Mouse (Mus musculus): Measurements from ENCODE around the gene Slc16a1. TPM values are rescaled to one million over a fixed set of nuclear protein-coding genes. Genes with fewer than 3 reads are reported as not detected.
"Not testable (repeated sequence)": the region's sequence is repeated elsewhere in the genome, so short reads cannot be mapped to it uniquely, and the experiment has no call there.

The Slc16a1 gene
- polyA plus RNA-seq, 1 experiment from 2014 or later: 70.8 TPM

DNA sequence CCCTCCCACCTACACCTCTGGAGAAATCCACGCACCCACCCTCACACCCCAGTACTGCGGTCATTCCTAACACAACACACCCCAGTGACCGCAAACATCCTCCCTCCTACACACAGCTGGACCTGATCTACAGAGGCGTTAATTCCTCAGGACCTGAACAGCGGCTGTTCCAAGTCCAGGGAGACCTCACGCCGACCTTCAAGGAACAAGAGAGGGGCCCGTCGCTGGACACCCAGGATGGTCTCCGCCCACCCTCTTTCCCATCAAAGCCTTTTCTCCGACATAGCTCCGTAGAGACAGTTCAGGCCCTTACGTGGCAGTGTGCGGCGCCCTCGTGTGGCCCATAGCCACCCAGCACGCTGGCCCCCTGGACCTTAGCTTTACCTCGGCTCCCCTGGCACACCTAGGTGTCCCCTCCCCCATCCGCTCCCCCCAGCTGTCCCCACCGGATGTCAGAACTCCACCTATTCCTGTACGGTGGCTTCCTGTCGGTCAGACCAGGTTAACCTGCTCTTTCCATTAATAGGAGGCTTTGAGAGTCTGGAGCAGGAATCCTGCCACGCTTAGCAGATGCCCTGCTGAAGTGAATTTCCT is 36.9 kb downstream of the Slc16a1 start:
- H3K4me1 ChIP-seq (replicated peaks): peaks cover 35% of the 10 kb centered on the region
- peak; percentile 83 for ATAC-seq (replicated peaks; ENCODE audit: insufficient number of reproducible peaks, insufficient read depth, low FRiP score, low read depth)
- no peaks in the 10 kb centered on the region for H3K9me3 ChIP-seq (replicated peaks)
- H3K4me3 ChIP-seq: peak overlapping the region; percentile 54
- 5% methylated on average over 23 of the region's 23 CpGs for WGBS
- no peaks in the 10 kb centered on the region for H3K27me3 ChIP-seq
- H3K36me3 ChIP-seq: no peaks in the 10 kb centered on the region
- H3K27ac ChIP-seq: 0 out of 2 replicates have a peak overlapping the region, but pooled peaks have one; percentile 54
- peak overlapping the region; percentile 92 for H3K4me2 ChIP-seq
- peak overlapping the region; percentile 56 for H3K9ac ChIP-seq

DNA sequence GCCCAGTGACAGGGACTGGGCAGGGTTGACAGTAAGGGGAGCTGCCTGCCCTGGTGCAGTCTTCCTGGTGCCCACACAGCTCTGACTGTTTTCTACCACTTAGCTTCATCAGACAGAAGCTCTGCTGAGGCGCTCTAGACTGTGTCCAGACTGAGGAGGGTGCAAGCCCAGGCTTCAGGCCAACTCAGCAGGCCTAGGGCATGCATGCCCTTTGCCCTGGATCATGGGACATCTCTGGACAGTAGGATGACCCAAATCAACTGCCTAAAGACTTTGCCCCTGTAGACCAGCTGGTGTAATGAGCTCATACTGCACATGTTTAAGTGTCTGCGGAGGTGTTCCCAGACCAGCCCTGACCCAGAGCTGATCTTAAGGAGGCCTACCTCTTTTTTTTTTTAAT is 39.3 kb downstream of the Slc16a1 start:
- no peak for ATAC-seq (replicated peaks; ENCODE audit: insufficient number of reproducible peaks, insufficient read depth, low FRiP score, low read depth)
- WGBS: 94% methylated on average over 2 of the region's 2 CpGs
- Histone ChIP-seq H3K4me1 (replicated peaks) (peaks cover 22% of the 10 kb centered on the region), H3K27me3 (no peaks in the 10 kb centered on the region), H3K36me3 (no peaks in the 10 kb centered on the region), H3K27ac (no peak overlapping the region), H3K9me3 (replicated peaks) (no peaks in the 10 kb centered on the region), H3K4me2 (no peak overlapping the region), H3K9ac (no peak overlapping the region), H3K4me3 (no peak overlapping the region)

- Histone ChIP-seq H3K9me3 (replicated peaks) (no peaks in the 10 kb centered on the region), H3K4me1 (replicated peaks) (peaks cover 19% of the 10 kb centered on the region), H3K4me2 (no peak overlapping the region), H3K4me3 (no peak overlapping the region), H3K36me3 (no peaks in the 10 kb centered on the region), H3K27me3 (no peaks in the 10 kb centered on the region), H3K9ac (no peak overlapping the region), H3K27ac (no peak overlapping the region)
- ATAC-seq (replicated peaks; ENCODE audit: insufficient number of reproducible peaks, insufficient read depth, low FRiP score, low read depth): no peak
- 84% methylated on average over 8 of the region's 8 CpGs for WGBS
Measured at GRCm38 (mm10) chr3:104678826-104679225, 40.4 kb downstream of the Slc16a1 start.

DNA sequence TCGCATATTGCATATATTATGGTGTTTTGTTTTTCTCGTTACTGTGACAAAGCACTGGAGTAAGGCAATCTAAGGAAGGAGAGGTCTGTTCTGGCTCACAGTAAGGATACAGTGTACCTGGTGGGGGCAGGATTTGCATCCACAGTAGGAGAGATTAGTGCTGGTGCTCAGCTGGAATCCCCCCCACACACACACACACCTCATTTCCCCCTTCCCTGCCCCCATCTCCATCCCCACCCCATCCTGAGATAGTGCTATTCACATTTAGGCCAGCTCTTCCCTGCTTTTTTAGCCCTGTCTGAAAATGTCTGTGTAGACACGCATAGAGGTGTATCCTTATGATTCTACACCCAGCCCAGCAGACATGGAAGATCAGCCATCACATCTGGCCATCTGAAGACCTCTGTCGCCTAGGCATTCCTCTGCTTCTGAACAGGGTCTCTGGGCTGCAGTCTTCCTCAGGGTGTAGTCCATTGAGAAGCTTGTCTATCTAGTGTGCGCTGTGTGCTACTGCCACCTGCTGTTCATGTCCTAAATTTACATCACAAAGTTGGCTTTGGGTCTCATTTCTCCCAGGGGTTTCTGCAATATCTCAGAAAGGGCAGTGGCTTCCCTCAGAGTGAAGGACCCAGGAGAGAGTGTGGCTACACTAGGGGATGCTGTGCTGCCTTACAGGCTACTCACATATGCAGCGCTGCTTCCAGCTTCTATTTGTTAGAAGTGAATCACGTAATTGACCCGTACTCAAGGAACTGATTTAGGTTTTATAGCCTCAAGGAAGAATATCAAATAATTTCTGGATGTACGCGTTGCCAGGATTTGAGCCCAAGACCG is 44.4 kb downstream of the Slc16a1 start:
- H3K27me3 ChIP-seq: no peaks in the 10 kb centered on the region
- H3K4me2 ChIP-seq: no peak overlapping the region
- no peaks in the 10 kb centered on the region for H3K9me3 ChIP-seq (replicated peaks)
- no peaks in the 10 kb centered on the region for H3K4me1 ChIP-seq (replicated peaks)
- H3K9ac ChIP-seq: no peak overlapping the region
- WGBS: 59% methylated on average over 11 of the region's 11 CpGs
- H3K36me3 ChIP-seq: no peaks in the 10 kb centered on the region
- 0 out of 2 replicates have a peak, but pooled peaks have one; percentile 31 for ATAC-seq (replicated peaks; ENCODE audit: insufficient number of reproducible peaks, insufficient read depth, low FRiP score, low read depth)
- no peak overlapping the region for H3K27ac ChIP-seq
- H3K4me3 ChIP-seq: no peak overlapping the region

- no peaks in the 10 kb centered on the region for H3K9me3 ChIP-seq (replicated peaks)
- no peaks in the 10 kb centered on the region for H3K36me3 ChIP-seq
- no peak overlapping the region for H3K27ac ChIP-seq
- WGBS: 6% methylated on average over 23 of the region's 23 CpGs
- H3K4me1 ChIP-seq (replicated peaks): 0 out of 2 replicates have a peak, but pooled peaks cover 2% of the 10 kb centered on the region
- H3K27me3 ChIP-seq: no peaks in the 10 kb centered on the region
- ATAC-seq (replicated peaks; ENCODE audit: insufficient number of reproducible peaks, insufficient read depth, low FRiP score, low read depth): peak; percentile 81
- no peak overlapping the region for H3K4me2 ChIP-seq
- H3K4me3 ChIP-seq: no peak overlapping the region
- H3K9ac ChIP-seq: no peak overlapping the region
Measured at GRCm38 (mm10) chr3:104700751-104701335, 62.4 kb downstream of the Slc16a1 start.

GRCm38 (mm10) chr3:104701761-104702160 is 63.3 kb downstream of the Slc16a1 start:
- H3K36me3 ChIP-seq: no peaks in the 10 kb centered on the region
- no peak for ATAC-seq (replicated peaks; ENCODE audit: insufficient number of reproducible peaks, insufficient read depth, low FRiP score, low read depth)
- no peaks in the 10 kb centered on the region for H3K9me3 ChIP-seq (replicated peaks)
- H3K4me1 ChIP-seq (replicated peaks): peaks cover 4% of the 10 kb centered on the region; the same call in 1 of the 2 replicates
- H3K4me2 ChIP-seq: no peak overlapping the region
- no peak overlapping the region for H3K4me3 ChIP-seq
- no peak overlapping the region for H3K27ac ChIP-seq
- no peak overlapping the region for H3K9ac ChIP-seq
- 78% methylated on average over 1 of the region's 1 CpGs for WGBS
- no peaks in the 10 kb centered on the region for H3K27me3 ChIP-seq

GRCm38 (mm10) chr3:104703941-104704340 is 65.5 kb downstream of the Slc16a1 start:
- Histone ChIP-seq H3K4me1 (replicated peaks) (peaks cover 10% of the 10 kb centered on the region; the same call in 1 of the 2 replicates), H3K4me3 (no peak overlapping the region), H3K4me2 (no peak overlapping the region), H3K9me3 (replicated peaks) (no peaks in the 10 kb centered on the region), H3K27ac (no peak overlapping the region), H3K9ac (no peak overlapping the region), H3K36me3 (no peaks in the 10 kb centered on the region), H3K27me3 (no peaks in the 10 kb centered on the region)
- ATAC-seq (replicated peaks; ENCODE audit: insufficient number of reproducible peaks, insufficient read depth, low FRiP score, low read depth): no peak
- 88% methylated on average over 4 of the region's 4 CpGs for WGBS

GRCm38 (mm10) chr3:104706446-104706845 is 68.0 kb downstream of the Slc16a1 start:
- no peak for ATAC-seq (replicated peaks; ENCODE audit: insufficient number of reproducible peaks, insufficient read depth, low FRiP score, low read depth)
- WGBS: 66% methylated on average over 2 of the region's 2 CpGs
- Histone ChIP-seq H3K36me3 (no peaks in the 10 kb centered on the region), H3K9me3 (replicated peaks) (no peaks in the 10 kb centered on the region), H3K27me3 (no peaks in the 10 kb centered on the region), H3K27ac (no peak overlapping the region), H3K9ac (no peak overlapping the region), H3K4me1 (replicated peaks) (peaks cover 8% of the 10 kb centered on the region; the same call in 1 of the 2 replicates), H3K4me3 (no peak overlapping the region), H3K4me2 (no peak overlapping the region)

DNA sequence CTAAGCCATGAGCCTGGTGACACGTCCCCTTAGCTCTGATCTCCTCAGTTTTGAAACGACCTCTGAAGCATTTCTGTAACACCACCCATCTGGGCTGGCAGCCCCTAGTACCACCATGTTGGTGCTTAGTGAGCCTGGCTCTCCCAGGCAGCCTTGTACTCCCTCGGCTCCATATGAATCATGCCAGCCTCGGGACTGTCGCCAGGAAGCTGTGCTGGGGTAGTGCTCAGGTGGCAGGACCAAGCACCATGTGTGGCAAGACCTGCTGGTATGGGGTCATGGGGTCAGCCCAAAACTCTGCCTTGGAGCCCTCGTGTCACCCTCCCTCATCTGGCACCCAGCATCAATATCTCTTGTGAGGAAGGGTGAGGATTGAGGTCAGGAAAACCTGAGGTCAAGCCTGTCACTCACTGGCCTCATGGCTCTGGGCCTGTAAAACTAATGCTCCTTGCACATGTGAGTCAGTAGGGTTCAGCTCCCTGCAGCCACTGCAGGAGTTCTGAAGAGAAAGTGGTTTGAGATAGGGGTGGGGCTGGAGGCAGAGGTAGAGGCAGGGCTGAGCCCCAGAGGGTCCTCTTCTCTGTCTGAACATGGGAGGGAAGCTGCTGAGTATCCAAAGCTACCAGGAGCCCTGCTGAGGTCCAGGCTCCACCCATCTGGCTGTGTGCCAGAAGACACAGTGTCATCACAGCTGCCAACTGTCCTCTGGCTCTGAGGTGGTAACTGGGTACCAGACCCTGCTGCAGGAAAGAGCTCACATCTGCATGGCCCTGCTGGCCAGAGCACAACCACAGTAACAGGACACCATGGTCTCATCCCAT is 68.7 kb downstream of the Slc16a1 start:
- H3K36me3 ChIP-seq; H3K4me1 ChIP-seq (replicated peaks); H3K4me2 ChIP-seq; H3K27me3 ChIP-seq; H3K27ac ChIP-seq; H3K4me3 ChIP-seq; H3K9me3 ChIP-seq (replicated peaks); H3K9ac ChIP-seq: not testable (repeated sequence)
- WGBS: 58% methylated on average over 6 of the region's 6 CpGs
- ATAC-seq (replicated peaks; ENCODE audit: insufficient number of reproducible peaks, insufficient read depth, low FRiP score, low read depth): peak; percentile 67; the same call in 1 of the 2 replicates

- H3K9ac ChIP-seq; H3K36me3 ChIP-seq; H3K9me3 ChIP-seq (replicated peaks); H3K4me2 ChIP-seq; H3K27me3 ChIP-seq; H3K4me3 ChIP-seq; H3K27ac ChIP-seq: not testable (repeated sequence)
- WGBS: 35% methylated on average over 1 of the region's 1 CpGs
- peak; percentile 26; the same call in 1 of the 2 replicates for ATAC-seq (replicated peaks; ENCODE audit: insufficient number of reproducible peaks, insufficient read depth, low FRiP score, low read depth)
- peaks cover 11% of the 10 kb centered on the region for H3K4me1 ChIP-seq (replicated peaks)
Measured at GRCm38 (mm10) chr3:104707772-104708144, 69.3 kb downstream of the Slc16a1 start.

All from heart, embryonic 15.5 days (tissue).